Mouse (Mus musculus) myocyte (in vitro differentiated cells): ENCODE measurements at regions not wholly inside any gene's neighbourhood (a gene's known extent, or its start where the extent isn't known, plus 50 kb on each side); places are given as distances from the start of the nearest gene placed in this dataset.

Experiments
- H3K27me3 ChIP-seq: one replicate; pipeline ENCODE4 v1.6.1; 2011; ENCODE audit not compliant: control insufficient read depth, insufficient read depth, insufficient read length
- H3K36me3 ChIP-seq: one replicate; pipeline ENCODE4 v1.6.1; 2011; ENCODE audit not compliant: control insufficient read depth, insufficient read depth
- H3K4me2 ChIP-seq: one replicate; pipeline ENCODE4 v1.6.1; 2011; ENCODE audit warnings: low read depth, control low read depth
- H3K4me3 ChIP-seq: one replicate; pipeline ENCODE4 v1.5.1; 2011; ENCODE audit warnings: mild to moderate bottlenecking, control low read depth, moderate library complexity
- H3K79me2 ChIP-seq: one replicate; pipeline ENCODE4 v1.6.1; 2011; ENCODE audit not compliant: control insufficient read depth, insufficient read depth
- H3ac ChIP-seq: one replicate; pipeline ENCODE4 v1.6.1; 2011; ENCODE audit not compliant: control insufficient read depth, insufficient read length
- CEBPB ChIP-seq: IDR thresholded peaks from 2 replicates; pipeline ENCODE4 v1.6.1; 2011; ENCODE audit warnings: mild to moderate bottlenecking, moderate library complexity; ENCODE audit not compliant: poor library complexity, insufficient read depth, severe bottlenecking
- E2F4 ChIP-seq: IDR thresholded peaks from one replicate; pipeline ENCODE4 v1.6.1; 2011; ENCODE audit warnings: mild to moderate bottlenecking, control low read depth, moderate library complexity; ENCODE audit not compliant: insufficient read depth
- MAX ChIP-seq: IDR thresholded peaks from one replicate; pipeline ENCODE4 v1.6.1; 2011; ENCODE audit warnings: low read depth, mild to moderate bottlenecking, control low read depth
- MYOD1 ChIP-seq, 3 experiments: IDR thresholded peaks; one replicate each; pipeline ENCODE4 v1.6.1; 2011; ENCODE audit warnings: control low read depth in 2 of 3, low read depth in 2 of 3, mild to moderate bottlenecking in 2 of 3, moderate library complexity in 1 of 3; ENCODE audit not compliant: insufficient read length in 2 of 3, control insufficient read depth in 1 of 3
- MYOG ChIP-seq, 3 experiments: IDR thresholded peaks; one replicate each; pipeline ENCODE4 v1.6.1; 2011; ENCODE audit warnings: control low read depth in 2 of 3, low read depth in 2 of 3, mild to moderate bottlenecking in 2 of 3; ENCODE audit not compliant: insufficient read length in 2 of 3, control insufficient read depth in 1 of 3, insufficient read depth in 1 of 3
- POLR2A ChIP-seq: IDR thresholded peaks from one replicate; pipeline ENCODE4 v1.6.1; 2011; ENCODE audit warnings: low read depth, mild to moderate bottlenecking, control low read depth, moderate library complexity; ENCODE audit not compliant: insufficient read length
- POLR2AphosphoS2 ChIP-seq: IDR thresholded peaks from one replicate; pipeline ENCODE4 v1.6.1; 2011; ENCODE audit warnings: low read depth, control low read depth; ENCODE audit not compliant: insufficient read length
- REST ChIP-seq: IDR thresholded peaks from one replicate; pipeline ENCODE4 v1.6.1; 2011; ENCODE audit warnings: mild to moderate bottlenecking, control low read depth, moderate library complexity; ENCODE audit not compliant: insufficient read depth, insufficient read length
- SRF ChIP-seq: IDR thresholded peaks from one replicate; pipeline ENCODE4 v1.6.1; 2011; ENCODE audit warnings: low read depth; ENCODE audit not compliant: control insufficient read depth, insufficient read length
- TCF12 ChIP-seq: IDR thresholded peaks from one replicate; pipeline ENCODE4 v1.6.1; 2011; ENCODE audit warnings: mild to moderate bottlenecking, control low read depth; ENCODE audit not compliant: poor library complexity, insufficient read depth, severe bottlenecking
- TCF3 ChIP-seq: IDR thresholded peaks from one replicate; pipeline ENCODE4 v1.6.1; 2011; ENCODE audit warnings: low read depth, control low read depth; ENCODE audit not compliant: insufficient read length
- USF1 ChIP-seq: IDR thresholded peaks from one replicate; pipeline ENCODE4 v1.6.1; 2011; ENCODE audit warnings: low read depth, mild to moderate bottlenecking, control low read depth, moderate library complexity

DNA sequence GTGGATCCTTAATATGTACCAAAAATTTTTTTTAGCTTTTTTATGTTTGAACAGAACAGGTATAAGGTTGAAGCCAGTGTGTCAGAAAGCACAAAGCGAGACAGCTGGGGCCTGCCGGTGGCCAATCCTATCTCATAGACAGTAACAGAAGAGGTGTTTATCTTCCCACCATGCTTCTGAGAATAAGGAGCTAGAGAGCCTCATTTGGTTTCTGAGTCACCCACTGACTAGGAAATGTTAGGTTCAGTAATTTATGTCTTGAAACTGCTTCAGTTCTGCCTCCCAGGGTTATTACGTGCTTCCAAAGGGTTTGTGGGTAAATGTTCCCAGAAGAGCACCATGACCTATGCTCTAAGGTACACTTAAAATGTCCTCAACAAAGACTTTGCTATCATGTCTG, 96.3 kb upstream of the Topaz1 start:
- Histone ChIP-seq H3K79me2 (no peaks in the 10 kb centered on the region), H3K4me3 (no peak overlapping the region), H3K4me2 (no peak overlapping the region), H3K27me3 (peaks cover 5% of the 10 kb centered on the region), H3ac (no peak overlapping the region), H3K36me3 (no peaks in the 10 kb centered on the region)
- TF ChIP-seq CEBPB (no peak), POLR2A (no peak), REST (no peak), SRF (no peak), TCF3 (no peak), POLR2AphosphoS2 (no peak), TCF12 (no peak), MAX (no peak), USF1 (no peak), MYOD1 (IDR thresholded peaks at IDR 0.05; ENCODE audit: control insufficient read depth in 1 of 3, insufficient read length in 2 of 3, low read depth in 2 of 3) (no peak), MYOG (IDR thresholded peaks at IDR 0.05; ENCODE audit: control insufficient read depth in 1 of 3, insufficient read depth in 1 of 3, insufficient read length in 2 of 3, low read depth in 2 of 3) (no peak), E2F4 (no peak)

DNA sequence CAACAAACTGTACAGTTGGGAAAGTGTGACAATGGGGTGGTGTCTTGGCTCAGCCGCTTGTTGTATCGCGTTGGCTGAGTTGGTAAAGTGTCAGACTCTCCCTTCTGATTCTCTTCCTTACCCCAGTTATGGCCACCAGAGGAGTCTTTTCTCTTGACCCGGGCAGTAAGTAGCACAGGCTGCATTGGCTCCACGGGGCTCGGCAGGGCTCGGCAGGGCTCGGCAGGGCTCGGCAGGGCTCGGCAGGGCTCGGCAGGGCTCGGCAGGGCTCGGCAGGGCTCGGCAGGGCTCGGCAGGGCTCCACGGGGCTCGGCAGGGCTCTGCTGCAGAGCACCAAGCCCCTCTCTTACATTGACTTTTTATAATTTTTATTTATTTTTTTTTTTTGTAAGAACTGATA, 91.6 kb upstream of the Topaz1 start:
- no peak overlapping the region for H3K4me2 ChIP-seq
- no peaks in the 10 kb centered on the region for H3K27me3 ChIP-seq
- H3ac ChIP-seq, result no peak overlapping the region
- H3K36me3 ChIP-seq, result no peaks in the 10 kb centered on the region
- no peak overlapping the region for H3K4me3 ChIP-seq
- H3K79me2 ChIP-seq, result no peaks in the 10 kb centered on the region
- TF ChIP-seq MYOG (IDR thresholded peaks at IDR 0.05; ENCODE audit: control insufficient read depth in 1 of 3, insufficient read depth in 1 of 3, insufficient read length in 2 of 3, low read depth in 2 of 3), result no peak

DNA sequence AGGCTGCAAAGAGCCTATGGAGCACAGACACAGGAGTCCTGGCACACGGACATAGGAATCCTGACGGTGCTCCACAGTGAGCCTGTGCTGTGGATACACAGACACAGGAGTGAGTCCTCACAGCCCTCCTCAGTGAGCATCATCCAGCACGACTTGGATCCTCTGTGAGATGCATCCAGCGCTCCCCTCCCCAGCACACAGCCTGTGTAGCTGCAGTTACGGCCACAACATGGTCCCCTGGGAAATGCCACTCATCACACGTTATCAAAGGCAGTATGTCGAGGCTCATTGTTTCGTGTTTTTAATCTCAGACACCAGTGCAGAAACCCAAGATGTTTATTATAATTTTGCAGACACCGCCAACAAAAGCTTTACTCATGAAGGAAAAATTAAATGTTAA, 87.1 kb upstream of the Topaz1 start:
- Histone ChIP-seq H3K36me3 (no peaks in the 10 kb centered on the region), H3K4me3 (no peak overlapping the region), H3ac (no peak overlapping the region), H3K79me2 (no peaks in the 10 kb centered on the region), H3K27me3 (no peaks in the 10 kb centered on the region), H3K4me2 (no peak overlapping the region)
- TF ChIP-seq MAX (no peak), SRF (no peak), MYOD1 (IDR thresholded peaks at IDR 0.05; ENCODE audit: control insufficient read depth in 1 of 3, insufficient read length in 2 of 3, low read depth in 2 of 3) (no peak), MYOG (IDR thresholded peaks at IDR 0.05; ENCODE audit: control insufficient read depth in 1 of 3, insufficient read depth in 1 of 3, insufficient read length in 2 of 3, low read depth in 2 of 3) (no peak), POLR2AphosphoS2 (no peak), USF1 (no peak), CEBPB (no peak), REST (no peak), E2F4 (no peak), POLR2A (no peak), TCF12 (no peak), TCF3 (no peak)

DNA sequence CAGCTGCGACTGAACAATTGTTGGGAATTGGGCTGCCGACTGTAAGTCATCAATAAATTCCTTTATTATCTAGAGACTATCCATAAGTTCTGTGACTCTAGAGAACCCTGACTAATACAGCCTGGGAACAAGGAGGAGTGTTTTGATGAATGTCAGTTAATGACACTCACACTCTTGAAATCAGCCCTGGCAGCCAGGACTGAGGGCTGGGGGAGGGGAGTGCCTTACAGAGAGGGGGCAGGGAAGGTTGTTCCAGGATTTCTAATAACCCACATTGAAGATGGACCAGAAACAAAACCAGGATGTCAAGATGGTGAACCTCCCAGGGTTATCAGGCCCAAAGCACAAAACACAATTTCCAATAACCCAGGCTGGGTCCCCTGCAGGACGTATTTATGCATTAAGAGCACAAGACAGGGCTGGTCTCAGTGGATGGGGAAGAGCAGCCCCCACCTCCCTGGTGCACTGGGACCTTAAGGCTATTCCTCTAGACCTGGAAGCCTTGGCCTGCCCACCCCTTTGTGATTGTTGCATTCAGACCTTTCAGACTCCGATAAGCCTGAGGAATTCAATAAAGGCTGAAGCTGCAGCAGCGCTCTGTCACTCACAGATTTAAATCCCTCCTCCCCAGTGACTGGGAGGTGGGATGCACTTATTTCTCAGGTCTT, 80.0 kb upstream of the Topaz1 start:
- Histone ChIP-seq H3K27me3 (no peaks in the 10 kb centered on the region), H3K4me2 (no peak overlapping the region), H3K36me3 (no peaks in the 10 kb centered on the region), H3K4me3 (no peak overlapping the region), H3ac (no peak overlapping the region), H3K79me2 (no peaks in the 10 kb centered on the region)
- TF ChIP-seq REST (no peak), CEBPB (no peak)

DNA sequence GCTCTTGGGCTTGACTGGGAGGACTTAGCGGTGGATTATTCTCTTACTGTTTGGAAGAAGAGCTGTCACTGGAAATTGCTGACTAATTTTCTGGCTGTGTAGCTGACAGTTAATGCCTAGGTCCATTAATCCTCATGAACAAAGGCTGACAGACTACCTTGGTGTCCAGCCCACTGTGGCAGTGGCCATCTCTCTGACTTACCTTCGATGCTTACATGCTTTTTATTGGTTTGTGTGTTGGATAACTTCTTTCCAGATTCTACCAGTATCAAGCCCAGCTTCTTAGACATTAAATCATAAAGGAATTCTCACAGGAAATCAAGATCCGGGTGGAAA, 79.5 kb upstream of the Topaz1 start:
- TF ChIP-seq E2F4, result no peak
- no peak for TF ChIP-seq TCF3
- no peak for TF ChIP-seq USF1
- TF ChIP-seq MYOG (IDR thresholded peaks at IDR 0.05; ENCODE audit: control insufficient read depth in 1 of 3, insufficient read depth in 1 of 3, insufficient read length in 2 of 3, low read depth in 2 of 3), result no peak
- TF ChIP-seq MYOD1 (IDR thresholded peaks at IDR 0.05; ENCODE audit: control insufficient read depth in 1 of 3, insufficient read length in 2 of 3, low read depth in 2 of 3), result no peak
- no peak for TF ChIP-seq TCF12
- TF ChIP-seq POLR2A, result no peak
- TF ChIP-seq POLR2AphosphoS2, result no peak
- TF ChIP-seq CEBPB, result no peak
- no peak for TF ChIP-seq MAX
- TF ChIP-seq REST, result no peak
- TF ChIP-seq SRF, result no peak
- Histone ChIP-seq H3K4me3 (no peak overlapping the region), H3K27me3 (no peaks in the 10 kb centered on the region), H3K4me2 (no peak overlapping the region), H3ac (no peak overlapping the region), H3K79me2 (no peaks in the 10 kb centered on the region), H3K36me3 (no peaks in the 10 kb centered on the region)
